Mouse (Mus musculus) hindbrain, embryonic 12.5 days (tissue): ENCODE measurements around the gene Il17rb. TPM values are rescaled to one million over a fixed set of nuclear protein-coding genes. Genes with fewer than 3 reads are reported as not detected.

Experiments used
- ATAC-seq: fragments of 200-750 bp; cut with Nextera tagmentation; 2 replicates; pipeline ENCODE4 v1.8.0; 2017; ENCODE audit warnings: moderate TSS enrichment; ENCODE audit not compliant: low FRiP score
- H3K27ac ChIP-seq: fragments of 300-500 bp; sonication (generic); 2 replicates; pipeline ENCODE4 v1.5.1; 2016; ENCODE audit warnings: mild to moderate bottlenecking
- H3K27me3 ChIP-seq: fragments of 300-500 bp; sonication (generic); 2 replicates; pipeline ENCODE4 v1.6.1; 2016; ENCODE audit warnings: mild to moderate bottlenecking
- H3K36me3 ChIP-seq: fragments of 300-500 bp; sonication (generic); 2 replicates; pipeline ENCODE4 v1.6.1; 2016; ENCODE audit warnings: mild to moderate bottlenecking
- H3K4me1 ChIP-seq: fragments of 300-500 bp; sonication (generic); 2 replicates; pipeline ENCODE4 v1.6.1; 2016
- H3K4me2 ChIP-seq: fragments of 300-500 bp; sonication (generic); replicated peaks from 2 replicates; pipeline ENCODE4 v1.6.1; 2016; ENCODE audit warnings: mild to moderate bottlenecking
- H3K4me3 ChIP-seq: fragments of 300-500 bp; sonication (generic); 2 replicates; pipeline ENCODE4 v1.5.1; 2016; ENCODE audit warnings: mild to moderate bottlenecking
- H3K9ac ChIP-seq: fragments of 300-500 bp; sonication (generic); 2 replicates; pipeline ENCODE4 v1.6.1; 2016; ENCODE audit warnings: mild to moderate bottlenecking, moderate library complexity
- H3K9me3 ChIP-seq: fragments of 300-500 bp; sonication (generic); replicated peaks from 2 replicates; pipeline ENCODE4 v1.6.1; 2016; ENCODE audit warnings: mild to moderate bottlenecking
- WGBS: fragments of 180-500 bp; shearing (Covaris S2); methylation state at CpG from one replicate; pipeline ENCODE4 v1.1.7; 2016; 5-methylcytosine and 5-hydroxymethylcytosine counted together
- polyA plus RNA-seq: library from polyadenylated mRNA; unstranded; fragments of >200 nt; fragmentation: Nextera tagmentation; extraction: Ambion mirVana; gene quantifications from 2 replicates; pipeline ENCODE4 v1.2.1, GENCODE M21; 2016

Gene Il17rb
- polyA plus RNA-seq, 1 experiment from 2014 or later = 1.0 TPM

DNA sequence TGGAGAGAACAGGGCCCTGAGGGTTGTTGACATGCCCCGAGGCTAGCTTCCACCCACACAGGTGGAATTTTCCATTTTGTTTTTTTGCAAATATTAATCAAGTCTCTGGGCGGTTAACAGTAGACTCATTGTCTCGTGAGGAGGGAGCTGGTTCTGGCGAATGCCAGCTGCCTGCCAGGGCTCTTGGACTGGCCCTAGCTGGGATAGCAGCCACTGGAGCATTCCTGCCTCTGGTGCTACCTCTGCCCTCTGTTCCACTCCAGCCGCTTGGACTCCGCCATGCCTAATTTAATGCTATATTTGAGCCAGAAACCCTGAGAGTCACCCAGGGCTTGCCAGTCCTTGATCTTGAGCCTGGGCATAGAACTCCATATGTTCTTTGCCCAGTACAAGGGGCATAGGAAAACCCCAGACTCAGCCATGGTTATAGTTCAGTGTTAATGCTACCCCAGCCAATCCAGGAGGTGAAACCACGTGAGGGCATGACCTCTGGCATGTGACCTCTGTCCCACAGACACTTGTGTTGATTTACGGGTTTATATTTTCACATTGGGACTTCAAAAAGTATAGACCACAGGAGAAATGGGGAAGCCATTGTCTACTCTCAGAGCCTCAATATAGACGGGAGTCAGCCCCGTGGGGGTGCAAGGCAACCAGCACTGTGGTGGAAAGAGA is 3.3 kb upstream of the Il17rb start:
- Histone ChIP-seq H3K4me2 (no peak overlapping the region), H3K4me1 (peaks cover 9% of the 10 kb centered on the region), H3K9ac (no peak overlapping the region), H3K36me3 (no peaks in the 10 kb centered on the region), H3K27ac (no peak overlapping the region), H3K4me3 (no peak overlapping the region), H3K27me3 (peaks cover 29% of the 10 kb centered on the region), H3K9me3 (no peaks in the 10 kb centered on the region)
- 85% methylated on average over 10 of the region's 10 CpGs for WGBS
- ATAC-seq = no peak

DNA sequence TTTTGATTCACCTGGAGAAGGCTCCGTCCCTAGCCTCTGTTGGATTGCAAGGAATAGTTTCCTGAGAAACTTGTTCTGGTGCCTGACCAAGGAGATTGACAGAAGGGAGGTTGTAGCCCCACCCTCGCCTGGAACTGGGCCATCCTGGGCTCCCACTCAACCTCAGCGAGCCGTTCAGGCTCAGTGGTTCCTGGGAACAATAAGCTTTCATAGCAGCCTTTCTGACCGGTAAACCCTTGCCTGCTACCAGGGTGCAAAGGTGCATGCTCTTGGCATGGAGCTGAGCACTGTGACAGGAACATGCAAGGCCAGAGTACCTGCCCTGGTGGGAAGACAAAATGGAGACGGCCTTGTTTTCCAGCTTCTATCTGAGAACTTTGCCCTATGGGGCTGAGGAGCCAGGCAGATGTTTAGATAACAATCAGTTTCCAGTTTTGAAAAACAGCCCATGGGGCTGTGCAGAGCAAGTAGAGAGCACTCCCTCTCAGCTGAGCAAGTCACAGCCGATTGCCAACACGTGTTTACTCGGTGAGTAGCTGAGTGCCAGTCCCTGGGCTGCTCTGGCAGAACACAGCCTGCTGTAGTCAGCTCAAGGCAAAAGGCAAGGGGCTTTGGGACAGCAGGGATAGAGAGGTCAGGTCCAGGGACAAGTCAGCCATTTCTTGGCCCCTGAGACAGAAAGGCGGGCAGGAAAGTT is 1.3 kb upstream of the Il17rb start:
- H3K9me3 ChIP-seq = no peaks in the 10 kb centered on the region
- ATAC-seq = no peak
- H3K27me3 ChIP-seq = peaks cover 29% of the 10 kb centered on the region
- no peaks in the 10 kb centered on the region for H3K36me3 ChIP-seq
- no peak overlapping the region for H3K27ac ChIP-seq
- WGBS = 77% methylated on average over 10 of the region's 10 CpGs
- no peak overlapping the region for H3K9ac ChIP-seq
- H3K4me2 ChIP-seq = no peak overlapping the region
- H3K4me1 ChIP-seq = peaks cover 9% of the 10 kb centered on the region
- no peak overlapping the region for H3K4me3 ChIP-seq

DNA sequence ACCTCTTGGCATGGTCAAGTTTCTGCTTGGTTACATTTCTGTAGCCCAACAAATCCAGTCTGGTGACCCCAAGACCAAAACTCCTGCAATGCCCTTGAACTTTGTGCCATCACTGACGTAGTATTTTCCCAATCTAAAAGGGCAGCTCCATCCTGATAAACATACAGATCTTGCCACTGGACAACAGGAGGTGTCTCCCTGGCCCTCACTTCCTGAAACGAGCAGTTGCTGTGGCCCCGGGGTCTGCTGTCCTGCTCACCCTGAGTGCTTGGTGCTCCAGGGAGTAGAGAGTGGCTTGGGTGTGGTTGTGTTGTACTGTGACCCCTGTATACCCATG is 9.3 kb downstream of the Il17rb start:
- Histone ChIP-seq H3K4me2 (no peak overlapping the region), H3K4me3 (no peak overlapping the region), H3K36me3 (peaks cover 28% of the 10 kb centered on the region), H3K4me1 (no peaks in the 10 kb centered on the region; the same call in 1 of the 2 replicates), H3K27ac (no peak overlapping the region), H3K27me3 (no peaks in the 10 kb centered on the region), H3K9me3 (no peaks in the 10 kb centered on the region), H3K9ac (no peak overlapping the region)
- no peak; the same call in 1 of the 2 replicates for ATAC-seq
- 88% methylated on average over 3 of the region's 3 CpGs for WGBS

DNA sequence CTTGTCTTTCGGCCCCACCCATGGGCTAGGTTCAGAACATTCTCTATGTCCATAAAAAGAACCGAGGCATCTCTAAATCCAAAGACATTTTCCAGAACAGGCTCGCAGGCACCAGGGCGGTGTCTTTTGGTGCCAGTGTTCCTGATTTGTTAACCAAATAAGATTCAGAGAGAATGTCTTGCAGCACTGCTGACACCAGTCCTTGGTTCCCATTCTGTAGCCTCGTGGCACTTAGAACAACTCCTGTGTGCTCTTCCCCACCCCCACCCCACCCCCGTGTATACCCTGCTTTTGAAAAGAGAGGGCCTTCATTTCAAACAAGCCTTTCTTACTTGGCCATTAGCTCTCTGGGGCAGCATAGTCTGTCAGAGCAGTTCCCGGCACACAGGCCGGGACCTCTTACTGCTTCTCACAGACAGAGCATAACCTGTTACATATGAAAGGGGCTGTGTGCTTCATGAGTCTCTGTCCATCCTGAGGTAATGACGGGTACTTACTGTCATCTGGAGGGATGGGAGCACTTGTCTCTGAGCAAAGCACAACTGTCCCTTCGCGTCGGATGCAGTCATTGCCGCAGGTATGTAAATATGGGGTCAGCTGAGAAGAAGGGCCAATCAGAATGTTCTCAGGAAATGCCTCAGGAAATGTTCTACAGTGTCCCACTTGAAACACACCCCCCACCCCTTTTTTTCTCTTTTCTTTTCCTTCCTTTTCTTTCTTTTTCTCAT is 9.8 kb downstream of the Il17rb start:
- no peak for ATAC-seq
- 71% methylated on average over 13 of the region's 13 CpGs for WGBS
- no peaks in the 10 kb centered on the region for H3K27me3 ChIP-seq

DNA sequence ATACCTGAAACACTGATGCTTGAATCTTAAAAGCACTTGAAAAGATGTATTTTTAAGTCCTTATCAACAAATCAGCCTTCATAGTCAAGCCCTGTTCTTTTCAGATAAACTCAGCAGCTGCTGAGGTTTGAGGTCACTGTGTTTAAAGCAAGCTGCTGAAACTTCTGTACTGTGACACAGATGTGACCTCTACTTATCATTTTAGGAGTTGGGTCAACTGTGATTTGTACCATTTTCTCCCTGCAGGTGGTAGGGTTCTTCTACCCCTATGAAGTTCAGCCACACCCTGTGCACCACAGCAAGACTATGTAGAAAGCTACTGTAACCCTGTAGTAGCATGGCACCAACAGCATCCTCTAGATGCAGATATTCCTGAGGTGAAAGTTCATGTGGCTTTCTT is 11.4 kb downstream of the Il17rb start:
- H3K36me3 ChIP-seq = peaks cover 49% of the 10 kb centered on the region
- no peak overlapping the region for H3K4me3 ChIP-seq
- H3K9ac ChIP-seq = no peak overlapping the region
- no peak for ATAC-seq
- H3K27ac ChIP-seq = no peak overlapping the region
- H3K9me3 ChIP-seq = no peaks in the 10 kb centered on the region
- no peaks in the 10 kb centered on the region; the same call in 1 of the 2 replicates for H3K4me1 ChIP-seq
- H3K27me3 ChIP-seq = no peaks in the 10 kb centered on the region
- no peak overlapping the region for H3K4me2 ChIP-seq

More for the DNA sequence above, 9.8 kb downstream of the Il17rb start:
- Histone ChIP-seq H3K4me2 (no peak overlapping the region), H3K9ac (no peak overlapping the region), H3K9me3 (no peaks in the 10 kb centered on the region), H3K4me3 (no peak overlapping the region), H3K27ac (no peak overlapping the region), H3K4me1 (no peaks in the 10 kb centered on the region; the same call in 1 of the 2 replicates), H3K36me3 (peaks cover 33% of the 10 kb centered on the region)

DNA sequence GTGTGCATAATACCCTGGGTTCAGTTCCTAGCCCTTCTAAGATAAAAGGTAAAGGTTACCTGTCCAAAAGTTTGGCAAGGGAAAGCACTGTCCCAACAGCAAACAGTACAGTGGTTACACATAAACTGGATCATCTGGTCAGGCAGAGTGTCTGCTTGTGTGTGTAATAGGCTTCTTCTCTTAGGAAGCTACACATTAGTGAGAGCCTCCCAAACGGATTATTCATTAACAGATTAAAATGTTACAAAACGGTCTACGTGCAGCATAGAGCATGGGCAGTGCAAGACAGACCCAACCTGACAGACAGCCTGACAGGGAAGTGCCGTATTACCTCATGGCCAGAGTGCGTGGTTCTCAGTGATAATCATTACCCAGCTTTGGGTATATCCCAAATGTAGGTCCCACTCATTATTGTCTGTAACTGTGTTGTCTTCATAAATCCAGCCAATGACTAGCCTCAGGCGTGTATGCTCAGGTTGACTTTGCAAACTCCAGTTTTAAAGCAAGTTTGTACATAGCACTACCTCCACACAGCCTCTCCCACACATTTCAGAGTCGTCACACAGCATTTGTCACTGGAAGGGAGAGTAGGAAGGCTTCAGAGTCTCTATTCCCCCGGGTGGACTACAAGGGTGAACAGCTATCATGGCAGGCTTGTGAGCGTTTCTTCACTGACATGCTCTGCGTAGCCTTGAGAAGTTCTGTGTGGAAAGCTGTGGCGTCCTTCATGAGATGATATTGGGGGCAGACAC is 12.5 kb downstream of the Il17rb start:
- H3K36me3 ChIP-seq = peaks cover 61% of the 10 kb centered on the region
- no peaks in the 10 kb centered on the region for H3K9me3 ChIP-seq
- H3K9ac ChIP-seq = no peak overlapping the region
- H3K4me2 ChIP-seq = no peak overlapping the region
- H3K4me1 ChIP-seq = no peaks in the 10 kb centered on the region; the same call in 1 of the 2 replicates
- WGBS = 91% methylated on average over 11 of the region's 11 CpGs
- no peak for ATAC-seq
- no peak overlapping the region for H3K27ac ChIP-seq
- H3K4me3 ChIP-seq = no peak overlapping the region
- no peaks in the 10 kb centered on the region for H3K27me3 ChIP-seq

DNA sequence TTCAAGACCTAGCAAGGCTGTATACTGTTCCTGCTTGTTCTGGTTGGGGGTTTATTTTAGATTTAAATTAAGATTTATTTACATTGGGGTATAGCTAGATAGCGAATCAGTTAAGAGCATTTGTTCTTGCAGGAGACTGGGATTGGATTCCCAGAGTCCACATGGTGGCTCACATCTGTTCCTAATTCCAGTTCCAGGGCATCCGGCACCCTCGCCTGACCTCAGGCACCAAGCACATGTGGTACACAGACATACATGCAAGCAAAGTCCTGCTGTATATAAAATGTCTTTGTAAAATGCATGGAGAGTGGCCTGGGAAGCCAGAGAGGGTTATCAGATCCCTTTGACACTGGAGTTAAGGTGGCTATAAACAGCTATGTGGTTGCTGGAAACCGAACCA is 13.7 kb downstream of the Il17rb start:
- Histone ChIP-seq H3K4me2 (no peak overlapping the region), H3K27ac (no peak overlapping the region), H3K4me1 (no peaks in the 10 kb centered on the region; the same call in 1 of the 2 replicates), H3K27me3 (no peaks in the 10 kb centered on the region), H3K36me3 (peaks cover 73% of the 10 kb centered on the region), H3K9me3 (no peaks in the 10 kb centered on the region), H3K9ac (no peak overlapping the region), H3K4me3 (no peak overlapping the region)
- no peak for ATAC-seq
- WGBS = 75% methylated on average over 4 of the region's 4 CpGs

DNA sequence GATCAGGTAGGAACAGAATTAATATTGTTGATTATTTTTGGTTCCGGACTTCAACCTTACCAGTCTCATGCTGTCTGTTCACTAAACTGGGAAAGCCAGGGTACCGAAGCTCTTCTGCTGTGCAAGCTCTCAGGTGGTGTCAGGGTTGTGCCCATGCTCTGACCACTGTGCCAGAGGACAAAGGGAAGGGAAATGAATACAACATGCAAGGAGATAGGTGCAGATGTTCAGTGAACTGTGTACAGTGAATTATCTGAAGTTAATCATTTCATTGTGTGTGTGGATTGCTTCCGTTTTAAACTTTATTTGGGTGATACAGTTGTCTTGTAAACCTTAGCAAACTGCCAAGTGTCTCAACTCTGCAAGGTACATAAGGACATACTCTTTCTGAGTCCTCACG is 20.4 kb downstream of the Il17rb start:
- WGBS = 97% methylated on average over 4 of the region's 4 CpGs
- Histone ChIP-seq H3K4me3 (no peak overlapping the region), H3K27me3 (no peaks in the 10 kb centered on the region), H3K9ac (no peak overlapping the region), H3K9me3 (no peaks in the 10 kb centered on the region), H3K4me2 (no peak overlapping the region), H3K27ac (no peak overlapping the region), H3K36me3 (peaks cover 99% of the 10 kb centered on the region), H3K4me1 (no peaks in the 10 kb centered on the region)
- no peak for ATAC-seq

DNA sequence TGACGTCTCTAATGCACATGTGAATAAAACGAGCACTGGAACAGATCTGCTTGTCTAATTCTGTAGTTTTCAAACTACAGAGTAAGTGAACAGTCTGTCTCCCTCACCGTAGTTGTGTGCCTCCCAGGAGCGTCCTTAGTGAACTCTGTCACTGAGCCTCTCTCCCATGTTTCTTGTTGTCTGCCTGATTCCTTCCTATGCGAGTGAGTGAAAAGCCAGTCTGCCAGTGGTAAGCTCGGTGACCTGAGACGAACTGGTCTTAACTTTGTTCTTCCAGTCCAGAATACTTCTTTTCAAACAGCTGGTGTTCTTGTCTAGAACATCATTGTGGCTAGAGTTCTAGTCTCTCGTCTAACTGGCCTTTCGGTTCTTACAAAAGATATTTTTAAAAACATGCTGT is 21.0 kb downstream of the Il17rb start:
- Histone ChIP-seq H3K9me3 (no peaks in the 10 kb centered on the region), H3K27ac (no peak overlapping the region), H3K36me3 (peaks cover 99% of the 10 kb centered on the region), H3K4me1 (no peaks in the 10 kb centered on the region), H3K4me3 (no peak overlapping the region), H3K27me3 (no peaks in the 10 kb centered on the region), H3K4me2 (no peak overlapping the region), H3K9ac (no peak overlapping the region)
- 95% methylated on average over 9 of the region's 9 CpGs for WGBS
- ATAC-seq = no peak

DNA sequence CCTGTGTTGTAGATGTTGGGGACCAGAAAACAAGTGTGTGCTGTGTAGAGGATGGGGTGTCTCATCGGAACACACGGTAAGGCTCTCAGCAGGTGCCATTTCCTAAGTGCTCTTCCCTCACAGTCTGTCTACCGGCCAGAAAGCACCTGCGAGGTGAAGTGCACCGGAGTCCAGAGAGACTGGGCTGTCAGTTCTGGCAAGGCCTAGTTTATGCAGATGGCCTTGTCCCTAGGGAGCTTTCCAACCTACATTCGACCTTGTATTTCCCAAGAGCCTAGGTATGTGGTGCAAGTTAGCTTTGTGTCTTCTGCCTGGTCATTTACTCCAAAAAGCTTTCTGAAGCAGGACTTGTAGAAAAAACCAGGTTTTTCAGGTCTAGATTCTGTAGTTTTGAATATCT is 21.4 kb downstream of the Il17rb start:
- 93% methylated on average over 6 of the region's 6 CpGs for WGBS
- H3K9me3 ChIP-seq = no peaks in the 10 kb centered on the region
- H3K4me2 ChIP-seq = no peak overlapping the region
- no peak overlapping the region for H3K27ac ChIP-seq
- H3K4me1 ChIP-seq = no peaks in the 10 kb centered on the region
- H3K36me3 ChIP-seq = peaks cover 99% of the 10 kb centered on the region
- ATAC-seq = no peak
- no peaks in the 10 kb centered on the region for H3K27me3 ChIP-seq
- no peak overlapping the region for H3K4me3 ChIP-seq
- no peak overlapping the region for H3K9ac ChIP-seq

DNA sequence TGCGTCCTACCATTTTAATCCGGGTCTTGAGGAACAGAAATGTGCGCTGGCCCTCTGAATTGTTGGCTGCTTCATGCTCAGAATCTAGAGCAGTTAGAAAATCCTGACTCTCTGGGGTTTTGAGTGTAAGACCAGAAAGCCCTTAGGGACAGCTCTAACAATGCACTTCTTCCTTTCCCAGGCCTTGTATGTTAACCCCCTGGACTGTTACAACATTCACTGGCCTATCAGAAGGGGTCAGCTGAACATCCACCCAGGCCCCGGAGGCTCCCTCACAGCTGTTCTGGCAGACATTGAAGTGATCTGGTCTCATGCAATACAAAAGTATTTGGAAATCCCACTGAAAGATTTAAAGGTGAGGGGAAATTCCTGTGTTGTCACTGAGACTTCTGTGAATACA is 22.6 kb downstream of the Il17rb start:
- Histone ChIP-seq H3K9ac (no peak overlapping the region), H3K9me3 (no peaks in the 10 kb centered on the region), H3K36me3 (peaks cover 99% of the 10 kb centered on the region), H3K27me3 (no peaks in the 10 kb centered on the region), H3K4me1 (no peaks in the 10 kb centered on the region), H3K4me3 (no peak overlapping the region), H3K4me2 (no peak overlapping the region), H3K27ac (no peak overlapping the region)
- ATAC-seq = no peak
- 96% methylated on average over 4 of the region's 4 CpGs for WGBS
